Comparison of ENCODE assay signal across 1 mouse cellular context in the genomic region with DNA sequence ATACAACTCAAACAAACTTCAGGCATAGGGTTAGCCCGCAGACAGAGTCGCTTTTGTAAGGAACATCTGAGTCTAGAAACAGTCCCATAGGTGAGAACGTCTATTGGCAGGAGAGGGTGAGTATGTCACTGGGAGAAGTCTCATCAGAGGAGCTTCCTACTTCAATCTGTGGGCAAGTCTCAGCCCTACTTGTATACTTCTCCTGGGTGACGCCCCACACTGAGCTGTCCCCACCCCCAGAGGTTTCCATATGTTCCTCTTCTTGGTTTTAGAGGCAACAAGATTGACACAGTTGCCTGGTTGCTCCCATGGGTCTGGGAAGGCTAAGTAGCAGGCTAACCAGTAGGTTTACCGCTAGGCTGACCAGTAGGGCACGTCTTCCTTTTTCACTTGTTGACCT. TPM values are rescaled to one million over a fixed set of nuclear protein-coding genes. Genes with fewer than 3 reads are reported as not detected.
"Had no signal": no experiment of that assay in that cellular context is flagged by ENCODE, and none has a peak within 500 bp of the region (broad histone marks: within the 10 kb centered on the region; RNA-seq: fewer than 3 reads in every experiment).

No protein-coding gene starts in this region.

RNA-seq across cellular contexts. Expression of a gene that starts 33.5 kb away (rescaled TPM):
- total RNA-seq: megakaryocyte-erythroid progenitor cell, adult 5-6 weeks had no signal
